Mouse (Mus musculus): ENCODE measurements at regions not wholly inside any gene's neighbourhood (a gene's known extent, or its start where the extent isn't known, plus 50 kb on each side); places are given as distances from the start of the nearest gene placed in this dataset.

GRCm38 (mm10) chrX:11961350-11961749, 198.8 kb downstream of the Bcor start:
- no peak for DNase-seq (ENCODE audit: low read depth in 1 of 2, low spot score in 2 of 2)

GRCm38 (mm10) chrX:11964428-11964827, 195.7 kb downstream of the Bcor start:
- no peak for DNase-seq (ENCODE audit: low read depth in 1 of 2, low spot score in 2 of 2)

- DNase-seq (ENCODE audit: low read depth in 1 of 2, low spot score in 2 of 2) = no peak
Observed at GRCm38 (mm10) chrX:11978679-11979078, 181.5 kb downstream of the Bcor start.

- no peak for DNase-seq (ENCODE audit: low read depth in 1 of 2, low spot score in 2 of 2)
Observed at GRCm38 (mm10) chrX:11983276-11983675, 176.9 kb downstream of the Bcor start.

Data from monocyte, adult 2 months (primary cell).